Mouse (Mus musculus): ENCODE measurements around the gene Gfod1. TPM values are rescaled to one million over a fixed set of nuclear protein-coding genes. Genes with fewer than 3 reads are reported as not detected.

The Gfod1 gene
- 10 to 100 TPM; 24.5 to 42.3 TPM for total RNA-seq (2023)

GRCm38 (mm10) chr13:43304018-43304431 is at the start of gene Gfod1:
Gene Gfod1, minus strand, starts transcription at chr13:43304172.

GRCm38 (mm10) chr13:43171020-43171710 is 132.8 kb downstream of the Gfod1 start, which contains the start of gene Tbc1d7:
Gene Tbc1d7, minus strand, starts transcription at chr13:43171501.

Other genes with a start within 250 kb of the Gfod1 start
- gene Tbc1d7, start 132.7 kb downstream of the Gfod1 start, total RNA-seq (2023) = 10 to 100 TPM in 1 of 2 experiments, 1 to 10 TPM in 1; 4.0 to 11.6 TPM
- gene Sirt5, start 61.3 kb upstream of the Gfod1 start, total RNA-seq (2023) = 1 to 10 TPM; 3.2 TPM
- gene Nol7, start 94.2 kb upstream of the Gfod1 start, total RNA-seq (2023) = 10 to 100 TPM; 77.9 to 82.7 TPM
- gene Ranbp9, start 177.1 kb upstream of the Gfod1 start, total RNA-seq (2023) = 100 to 1,000 TPM; 102 to 111 TPM

Measured in monocyte, adult 59 days (primary cell).